Mouse (Mus musculus): Measurements from ENCODE around the gene Prrx1. TPM values are rescaled to one million over a fixed set of nuclear protein-coding genes. Genes with fewer than 3 reads are reported as not detected.

Gene Prrx1
- total RNA-seq (2014; rRNA removed), result 6.0 and 7.8 TPM in 2 replicates
- polyA plus RNA-seq (2015; fragmentation: Nextera tagmentation; extraction: Ambion mirVana), result 4.2 and 4.3 TPM in 2 replicates

GRCm38 (mm10) chr1:163313101-163313773, at the start of gene Prrx1:
Prrx1 (minus strand) TSS chr1:163313710.
- peak within 1 kb of the TSS; percentile 42 for H3K4me3 ChIP-seq (ENCODE audit: low read depth, low read length)
- DNase-seq (ENCODE audit: low spot score), result peak; percentile 58
- peaks cover 46% of the 10 kb centered on the region for H3K27me3 ChIP-seq (ENCODE audit: insufficient read depth, low read length)
- H3K9me3 ChIP-seq (ENCODE audit: low read length), result no peaks in the 10 kb centered on the region
- peak within 1 kb of the TSS; percentile 54; the same call in 1 of the 2 replicates for H3K9ac ChIP-seq (replicated peaks; ENCODE audit: low read length, poor library complexity, severe bottlenecking)
- H3K36me3 ChIP-seq (ENCODE audit: insufficient read depth, low read length), result no peaks in the 10 kb centered on the region
- TF ChIP-seq CTCF (IDR thresholded peaks at IDR 0.05), result peak; percentile 28
- H3K27ac ChIP-seq (ENCODE audit: low read depth, low read length), result no peak within 1 kb of the TSS
- H3K4me1 ChIP-seq (ENCODE audit: insufficient read depth, low read length), result peaks cover 11% of the 10 kb centered on the region; the same call in 1 of the 2 replicates
- under 1% methylated on average over 17 of the region's 17 CpGs for WGBS
- no peak for ATAC-seq (ENCODE audit: low FRiP score)
- peak within 1 kb of the TSS; percentile 70 for H3K4me2 ChIP-seq (ENCODE audit: low read depth, low read length, poor library complexity, severe bottlenecking)

- DNase-seq (ENCODE audit: low spot score), result no peak
- Histone ChIP-seq H3K27ac (ENCODE audit: low read depth, low read length) (no peak overlapping the region), H3K36me3 (ENCODE audit: insufficient read depth, low read length) (no peaks in the 10 kb centered on the region), H3K4me1 (ENCODE audit: insufficient read depth, low read length) (no peaks in the 10 kb centered on the region), H3K27me3 (ENCODE audit: insufficient read depth, low read length) (no peaks in the 10 kb centered on the region), H3K4me2 (ENCODE audit: low read depth, low read length, poor library complexity, severe bottlenecking) (no peak overlapping the region), H3K9ac (replicated peaks; ENCODE audit: low read length, poor library complexity, severe bottlenecking) (no peak overlapping the region), H3K4me3 (ENCODE audit: low read depth, low read length) (no peak overlapping the region), H3K9me3 (ENCODE audit: low read length) (no peaks in the 10 kb centered on the region)
- no peak for ATAC-seq (ENCODE audit: low FRiP score)
- 78% methylated on average over 8 of the region's 8 CpGs for WGBS
- no peak for TF ChIP-seq CTCF (IDR thresholded peaks at IDR 0.05)
These were observed 48.7 kb upstream of the Prrx1 start for GRCm38 (mm10) chr1:163362202-163362601.

DNA sequence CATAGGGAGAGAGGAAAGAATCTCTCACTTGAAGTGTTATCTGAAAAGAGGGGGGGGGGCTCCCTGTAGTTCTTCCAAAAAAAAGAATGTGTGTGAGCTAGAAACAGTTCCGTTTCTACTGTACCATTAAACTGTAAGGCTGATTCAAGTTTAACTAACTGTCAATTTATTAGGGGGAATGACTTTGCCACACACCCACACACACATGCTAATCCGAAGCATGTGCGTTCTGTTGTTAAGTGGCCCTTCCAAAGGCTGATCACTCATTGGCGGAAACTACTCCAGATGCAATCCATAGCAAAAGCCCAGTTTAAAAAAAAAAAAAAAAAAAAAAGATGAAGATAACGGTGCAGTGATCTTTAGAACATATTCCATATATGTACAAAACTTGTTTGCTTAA, 47.9 kb upstream of the Prrx1 start:
- WGBS, result 85% methylated on average over 5 of the region's 5 CpGs
- no peak for TF ChIP-seq CTCF (IDR thresholded peaks at IDR 0.05)
- H3K9ac ChIP-seq (replicated peaks; ENCODE audit: low read length, poor library complexity, severe bottlenecking), result no peak overlapping the region
- no peaks in the 10 kb centered on the region for H3K36me3 ChIP-seq (ENCODE audit: insufficient read depth, low read length)
- no peaks in the 10 kb centered on the region for H3K9me3 ChIP-seq (ENCODE audit: low read length)
- H3K4me1 ChIP-seq (ENCODE audit: insufficient read depth, low read length), result no peaks in the 10 kb centered on the region
- no peak overlapping the region for H3K27ac ChIP-seq (ENCODE audit: low read depth, low read length)
- no peak for DNase-seq (ENCODE audit: low spot score)
- H3K27me3 ChIP-seq (ENCODE audit: insufficient read depth, low read length), result no peaks in the 10 kb centered on the region
- H3K4me3 ChIP-seq (ENCODE audit: low read depth, low read length), result no peak overlapping the region
- ATAC-seq (ENCODE audit: low FRiP score), result no peak
- H3K4me2 ChIP-seq (ENCODE audit: low read depth, low read length, poor library complexity, severe bottlenecking), result no peak overlapping the region

DNA sequence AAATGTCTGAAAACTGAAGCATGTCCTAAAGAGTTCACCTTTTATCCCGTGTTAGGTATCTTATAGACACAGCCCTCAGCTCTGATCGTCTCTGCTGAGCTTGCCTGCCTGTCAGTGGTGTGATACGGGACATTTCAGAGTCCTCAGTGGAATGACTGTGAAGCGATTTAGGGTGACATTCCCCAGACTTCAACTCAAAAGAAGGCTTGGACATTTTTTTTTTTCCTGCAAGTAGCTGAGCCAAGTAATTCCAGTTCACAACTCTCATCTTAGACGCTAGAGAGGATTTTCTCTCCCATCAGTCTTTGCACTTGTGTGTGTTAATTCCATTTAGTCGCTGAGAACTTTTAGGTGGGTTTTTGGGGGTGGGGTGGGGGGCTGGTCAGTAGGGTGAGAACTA, 47.3 kb upstream of the Prrx1 start:
- H3K36me3 ChIP-seq (ENCODE audit: insufficient read depth, low read length), result no peaks in the 10 kb centered on the region
- H3K9me3 ChIP-seq (ENCODE audit: low read length), result no peaks in the 10 kb centered on the region
- H3K4me1 ChIP-seq (ENCODE audit: insufficient read depth, low read length), result no peaks in the 10 kb centered on the region
- DNase-seq (ENCODE audit: low spot score) (no peak), ATAC-seq (ENCODE audit: low FRiP score) (no peak)
- H3K4me3 ChIP-seq (ENCODE audit: low read depth, low read length), result no peak overlapping the region
- H3K27me3 ChIP-seq (ENCODE audit: insufficient read depth, low read length), result no peaks in the 10 kb centered on the region
- H3K4me2 ChIP-seq (ENCODE audit: low read depth, low read length, poor library complexity, severe bottlenecking), result no peak overlapping the region
- no peak for TF ChIP-seq CTCF (IDR thresholded peaks at IDR 0.05)
- no peak overlapping the region for H3K9ac ChIP-seq (replicated peaks; ENCODE audit: low read length, poor library complexity, severe bottlenecking)
- H3K27ac ChIP-seq (ENCODE audit: low read depth, low read length), result no peak overlapping the region
- WGBS, result 65% methylated on average over 6 of the region's 6 CpGs

- H3K4me3 ChIP-seq (ENCODE audit: low read depth, low read length), result no peak overlapping the region
- WGBS, result 92% methylated on average over 3 of the region's 3 CpGs
- no peak overlapping the region for H3K27ac ChIP-seq (ENCODE audit: low read depth, low read length)
- H3K36me3 ChIP-seq (ENCODE audit: insufficient read depth, low read length), result no peaks in the 10 kb centered on the region
- ATAC-seq (ENCODE audit: low FRiP score) (no peak), DNase-seq (ENCODE audit: low spot score) (no peak)
- H3K4me2 ChIP-seq (ENCODE audit: low read depth, low read length, poor library complexity, severe bottlenecking), result no peak overlapping the region
- no peaks in the 10 kb centered on the region for H3K27me3 ChIP-seq (ENCODE audit: insufficient read depth, low read length)
- no peak for TF ChIP-seq CTCF (IDR thresholded peaks at IDR 0.05)
- no peaks in the 10 kb centered on the region for H3K4me1 ChIP-seq (ENCODE audit: insufficient read depth, low read length)
- H3K9me3 ChIP-seq (ENCODE audit: low read length), result no peaks in the 10 kb centered on the region
- no peak overlapping the region for H3K9ac ChIP-seq (replicated peaks; ENCODE audit: low read length, poor library complexity, severe bottlenecking)
These were observed 46.0 kb upstream of the Prrx1 start for GRCm38 (mm10) chr1:163359521-163359920.

DNA sequence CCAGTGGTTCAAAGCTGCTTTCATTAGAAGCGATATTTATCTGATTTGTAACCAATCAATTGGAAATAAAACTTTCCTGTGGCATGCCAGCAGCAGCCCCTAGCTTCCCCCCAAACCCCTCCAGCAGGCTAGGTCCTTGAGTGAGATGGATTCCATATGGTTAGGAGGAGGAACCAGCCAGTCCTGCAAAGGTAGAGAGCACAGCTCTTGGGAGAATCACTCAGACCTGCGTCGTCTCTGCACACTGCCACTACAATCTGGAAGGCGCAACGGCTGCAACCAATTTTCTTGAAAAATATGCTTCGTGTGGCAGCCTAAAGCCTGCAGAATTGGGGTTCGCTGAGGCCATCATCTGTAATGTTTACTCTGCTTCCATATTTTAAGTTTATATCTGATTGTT, 44.7 kb upstream of the Prrx1 start:
- Histone ChIP-seq H3K4me2 (ENCODE audit: low read depth, low read length, poor library complexity, severe bottlenecking) (no peak overlapping the region), H3K4me1 (ENCODE audit: insufficient read depth, low read length) (no peaks in the 10 kb centered on the region), H3K9me3 (ENCODE audit: low read length) (no peaks in the 10 kb centered on the region), H3K27ac (ENCODE audit: low read depth, low read length) (no peak overlapping the region), H3K4me3 (ENCODE audit: low read depth, low read length) (no peak overlapping the region), H3K9ac (replicated peaks; ENCODE audit: low read length, poor library complexity, severe bottlenecking) (no peak overlapping the region), H3K36me3 (ENCODE audit: insufficient read depth, low read length) (no peaks in the 10 kb centered on the region), H3K27me3 (ENCODE audit: insufficient read depth, low read length) (no peaks in the 10 kb centered on the region)
- no peak for TF ChIP-seq CTCF (IDR thresholded peaks at IDR 0.05)
- 82% methylated on average over 7 of the region's 7 CpGs for WGBS
- DNase-seq (ENCODE audit: low spot score) (no peak), ATAC-seq (ENCODE audit: low FRiP score) (no peak)
